Mouse (Mus musculus) megakaryocyte, embryonic 14.5 days (primary cell): ENCODE data around the gene 1700029I15Rik.

ENCODE experiments used
- FLI1 ChIP-seq: IDR thresholded peaks from 2 replicates; pipeline ENCODE4 v1.6.1; 2012; ENCODE audit warnings: low read length, inconsistent platforms, mixed read lengths
- GATA1 ChIP-seq: IDR thresholded peaks from 3 replicates; pipeline ENCODE4 v1.6.1; 2012; ENCODE audit warnings: mixed read lengths, low read length, inconsistent platforms, borderline replicate concordance

- no peak for TF ChIP-seq GATA1
- no peak for TF ChIP-seq FLI1
These were observed 1.8 kb upstream of the 1700029I15Rik start for GRCm38 (mm10) chr2:92380495-92381050.
